ENCODE assay signal across 29 mouse cellular contexts in the genomic region with DNA sequence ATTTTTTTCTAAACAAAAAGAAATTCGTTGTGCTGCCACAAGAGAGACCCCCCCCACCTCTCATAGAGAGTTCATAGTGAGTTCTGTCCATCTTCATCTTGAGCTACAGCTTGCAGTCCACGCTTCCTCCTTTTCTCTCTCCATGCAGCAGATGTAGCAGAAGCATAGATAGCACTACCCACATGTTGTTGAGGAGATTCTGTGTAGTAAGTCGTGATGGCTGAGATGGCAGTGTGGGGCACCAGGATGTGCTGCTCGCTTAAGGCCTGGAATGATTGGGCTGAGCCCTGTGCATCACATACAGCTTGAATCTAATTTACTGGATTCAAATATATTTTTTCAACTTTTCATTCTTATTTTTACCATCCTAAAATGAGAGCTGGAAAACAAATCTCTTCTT.
"Had no signal": no experiment of that assay in that cellular context is flagged by ENCODE, and none has a peak within 500 bp of the region (broad histone marks: within the 10 kb centered on the region; RNA-seq: fewer than 3 reads in every experiment).

No protein-coding gene starts in this region.

- H3K4me1 ChIP-seq: embryonic facial prominence, embryonic 12.5 days; embryonic facial prominence, embryonic 13.5 days; embryonic facial prominence, embryonic 15.5 days; heart, embryonic 10.5 days had no signal

- H3K36me3 ChIP-seq: embryonic facial prominence, embryonic 10.5 days; embryonic facial prominence, embryonic 12.5 days; embryonic facial prominence, embryonic 13.5 days; embryonic facial prominence, embryonic 15.5 days; forebrain, embryonic 10.5 days; forebrain, embryonic 12.5 days; forebrain, embryonic 15.5 days; heart, embryonic 10.5 days had no signal

- ATAC-seq: forebrain, embryonic 13.5 days; forebrain, embryonic 14.5 days; forebrain, embryonic 15.5 days; forebrain, embryonic 16.5 days; forebrain, postnatal 0 days had no signal

- H3K27ac ChIP-seq: embryonic facial prominence, embryonic 10.5 days; embryonic facial prominence, embryonic 12.5 days; embryonic facial prominence, embryonic 13.5 days; embryonic facial prominence, embryonic 15.5 days; forebrain, embryonic 10.5 days; forebrain, embryonic 12.5 days; forebrain, embryonic 13.5 days; forebrain, embryonic 15.5 days; gastrocnemius, adult 2 months; heart, adult 2 months; heart, embryonic 10.5 days had no signal

- H3K9me3 ChIP-seq: embryonic facial prominence, embryonic 10.5 days; embryonic facial prominence, embryonic 12.5 days; embryonic facial prominence, embryonic 13.5 days; embryonic facial prominence, embryonic 15.5 days; forebrain, embryonic 10.5 days; forebrain, embryonic 12.5 days; forebrain, embryonic 13.5 days; forebrain, embryonic 15.5 days; heart, embryonic 10.5 days had no signal

- H3K9ac ChIP-seq: embryonic facial prominence, embryonic 12.5 days; embryonic facial prominence, embryonic 13.5 days; embryonic facial prominence, embryonic 15.5 days; forebrain, embryonic 12.5 days; forebrain, embryonic 13.5 days; forebrain, embryonic 15.5 days; forebrain, postnatal 0 days had no signal

- H3K4me3 ChIP-seq: embryonic facial prominence, embryonic 10.5 days; embryonic facial prominence, embryonic 12.5 days; embryonic facial prominence, embryonic 13.5 days; embryonic facial prominence, embryonic 15.5 days; erythroblast, embryonic 14.5 days; forebrain, embryonic 10.5 days; forebrain, embryonic 12.5 days; forebrain, embryonic 13.5 days; forebrain, embryonic 15.5 days; gastrocnemius, adult 2 months; heart, adult 2 months; heart, embryonic 10.5 days had no signal

- H3K4me2 ChIP-seq: embryonic facial prominence, embryonic 12.5 days; embryonic facial prominence, embryonic 13.5 days; embryonic facial prominence, embryonic 15.5 days; forebrain, embryonic 12.5 days; forebrain, embryonic 13.5 days; forebrain, embryonic 15.5 days had no signal

- H3K27me3 ChIP-seq: embryonic facial prominence, embryonic 12.5 days; embryonic facial prominence, embryonic 13.5 days; embryonic facial prominence, embryonic 15.5 days; forebrain, embryonic 12.5 days; forebrain, embryonic 13.5 days; forebrain, embryonic 15.5 days had no signal

- DNase-seq: cerebellum, adult 8-10 months; cerebellum, adult 9-10 months; cerebellum, adult 9-11 months; cerebellum, postnatal 10 days; cerebellum, postnatal 14 days; cerebellum, postnatal 25 days; cerebellum, postnatal 36 days; embryo, embryonic 11 days; forebrain, postnatal 0 days; gastrocnemius, adult 2 months; gastrocnemius, postnatal 10 days; gastrocnemius, postnatal 14 days; gastrocnemius, postnatal 25 days; gastrocnemius, postnatal 36 days; heart, adult 11 months; heart, adult 18-20 months; heart, adult 2 months had no signal
